Mouse (Mus musculus) cerebral cortex, adult 2 months (tissue): Measurements from ENCODE around the gene 4833423E24Rik.

ENCODE experiments used
- WGBS: fragments of 180-500 bp; shearing (Covaris S2); methylation state at CpG from one replicate; pipeline ENCODE4 v1.1.7; 2018; 5-methylcytosine and 5-hydroxymethylcytosine counted together

4833423E24Rik gene

GRCm38 (mm10) chr2:85518879-85519278 lies at the start of gene 4833423E24Rik:
Gene 4833423E24Rik, minus strand, starts transcription at chr2:85519024.
- 32% methylated on average over 4 of the region's 4 CpGs for WGBS

- 20% methylated on average over 4 of the region's 4 CpGs for WGBS
These were observed 42.4 kb upstream of the 4833423E24Rik start for GRCm38 (mm10) chr2:85561187-85561586.

- WGBS, result 46% methylated on average over 4 of the region's 4 CpGs
These were observed 41.4 kb upstream of the 4833423E24Rik start for GRCm38 (mm10) chr2:85560226-85560625.

- WGBS, result 70% methylated on average over 1 of the region's 1 CpGs
These were observed 36.0 kb upstream of the 4833423E24Rik start for GRCm38 (mm10) chr2:85554806-85555205.

GRCm38 (mm10) chr2:85533934-85534333 lies 15.1 kb upstream of the 4833423E24Rik start:
- WGBS, result 93% methylated on average over 1 of the region's 1 CpGs

GRCm38 (mm10) chr2:85532082-85532778 lies 13.4 kb upstream of the 4833423E24Rik start:
- WGBS, result 82% methylated on average over 2 of the region's 2 CpGs

- 64% methylated on average over 2 of the region's 2 CpGs for WGBS
These were observed 4.2 kb upstream of the 4833423E24Rik start for GRCm38 (mm10) chr2:85522859-85523489.

GRCm38 (mm10) chr2:85518292-85518691 lies 532 bp downstream of the 4833423E24Rik start:
- WGBS, result 87% methylated on average over 10 of the region's 10 CpGs

GRCm38 (mm10) chr2:85510376-85510775 lies 8.4 kb downstream of the 4833423E24Rik start:
- WGBS, result 76% methylated on average over 3 of the region's 3 CpGs

GRCm38 (mm10) chr2:85490396-85490795 lies 28.4 kb downstream of the 4833423E24Rik start:
- 80% methylated on average over 5 of the region's 5 CpGs for WGBS

- 82% methylated on average over 3 of the region's 3 CpGs for WGBS
These were observed 52.0 kb downstream of the 4833423E24Rik start for GRCm38 (mm10) chr2:85466801-85467325.

- WGBS, result 47% methylated on average over 1 of the region's 1 CpGs
These were observed 75.3 kb downstream of the 4833423E24Rik start, which contains the start of gene Olfr995 for GRCm38 (mm10) chr2:85443539-85443938. Gene Olfr995, minus strand, starts transcription at chr2:85443639.

GRCm38 (mm10) chr2:85436351-85436750 lies 82.5 kb downstream of the 4833423E24Rik start, which contains the start of gene Olfr994:
Gene Olfr994, minus strand, starts transcription at chr2:85436451.
- WGBS, result 93% methylated on average over 3 of the region's 3 CpGs
